Mouse (Mus musculus): ENCODE results near the gene 6030468B19Rik. TPM values are rescaled to one million over a fixed set of nuclear protein-coding genes. Genes with fewer than 3 reads are reported as not detected.

The 6030468B19Rik gene
- polyA plus RNA-seq, 1 experiment = not detected

DNA sequence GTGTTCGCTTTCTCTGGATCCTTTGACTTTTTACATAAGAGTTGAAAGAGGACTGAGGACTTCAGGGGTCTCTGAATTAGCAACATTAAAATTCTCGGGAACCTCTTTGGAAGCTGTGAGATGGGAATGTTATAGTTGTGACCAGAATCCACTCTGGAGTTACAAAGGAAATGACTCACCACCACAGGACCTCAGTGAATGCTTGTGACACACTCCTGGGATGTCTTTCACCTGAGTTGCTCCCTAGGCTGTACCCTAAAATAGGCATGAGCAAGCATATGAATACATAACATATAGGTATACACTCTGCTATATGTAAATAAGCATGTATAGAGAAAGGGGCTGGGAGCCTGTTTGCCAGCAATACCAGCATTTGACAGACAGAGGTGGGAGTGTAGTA is 46.0 kb downstream of the 6030468B19Rik start:
- Histone ChIP-seq H3K27ac (replicated peaks; ENCODE audit: low read depth, low read length) (no peak overlapping the region), H3K4me1 (ENCODE audit: control insufficient read depth, insufficient read depth, insufficient read length, low read length) (no peaks in the 10 kb centered on the region; the same call in 1 of the 2 replicates), H3K4me3 (ENCODE audit: insufficient read depth, low read depth, low read length) (no peak overlapping the region)

- Histone ChIP-seq H3K4me1 (ENCODE audit: control insufficient read depth, insufficient read depth, insufficient read length, low read length) (no peaks in the 10 kb centered on the region; the same call in 1 of the 2 replicates), H3K27ac (replicated peaks; ENCODE audit: low read depth, low read length) (no peak overlapping the region), H3K4me3 (ENCODE audit: insufficient read depth, low read depth, low read length) (no peak overlapping the region)
Measured at GRCm38 (mm10) chr11:117844997-117845396, 47.5 kb downstream of the 6030468B19Rik start.

DNA sequence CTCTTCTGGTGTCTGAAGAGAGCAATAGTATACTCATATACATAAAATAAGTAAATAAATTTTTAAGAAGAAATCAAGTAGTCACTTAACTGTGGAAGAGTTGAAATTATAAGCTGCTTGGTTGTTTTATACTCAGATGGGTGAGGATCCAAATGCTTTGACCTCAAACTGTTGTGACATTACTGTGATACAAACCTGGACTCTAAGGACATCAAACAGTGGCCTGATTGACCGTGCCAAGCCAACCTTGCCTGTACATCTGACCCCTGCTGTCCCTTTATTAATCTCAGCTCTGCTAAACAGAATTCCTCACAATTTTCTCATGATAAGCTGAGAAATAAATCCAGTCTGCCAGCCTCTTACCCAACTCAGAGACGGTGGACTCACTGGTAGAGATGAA is 48.2 kb downstream of the 6030468B19Rik start:
- Histone ChIP-seq H3K4me1 (ENCODE audit: control insufficient read depth, insufficient read depth, insufficient read length, low read length) (no peaks in the 10 kb centered on the region; the same call in 1 of the 2 replicates), H3K4me3 (ENCODE audit: insufficient read depth, low read depth, low read length) (no peak overlapping the region), H3K27ac (replicated peaks; ENCODE audit: low read depth, low read length) (no peak overlapping the region)

GRCm38 (mm10) chr11:117846640-117847039 is 49.2 kb downstream of the 6030468B19Rik start:
- no peak overlapping the region for H3K27ac ChIP-seq (replicated peaks; ENCODE audit: low read depth, low read length)
- H3K4me3 ChIP-seq (ENCODE audit: insufficient read depth, low read depth, low read length) = no peak overlapping the region
- no peaks in the 10 kb centered on the region; the same call in 1 of the 2 replicates for H3K4me1 ChIP-seq (ENCODE audit: control insufficient read depth, insufficient read depth, insufficient read length, low read length)

DNA sequence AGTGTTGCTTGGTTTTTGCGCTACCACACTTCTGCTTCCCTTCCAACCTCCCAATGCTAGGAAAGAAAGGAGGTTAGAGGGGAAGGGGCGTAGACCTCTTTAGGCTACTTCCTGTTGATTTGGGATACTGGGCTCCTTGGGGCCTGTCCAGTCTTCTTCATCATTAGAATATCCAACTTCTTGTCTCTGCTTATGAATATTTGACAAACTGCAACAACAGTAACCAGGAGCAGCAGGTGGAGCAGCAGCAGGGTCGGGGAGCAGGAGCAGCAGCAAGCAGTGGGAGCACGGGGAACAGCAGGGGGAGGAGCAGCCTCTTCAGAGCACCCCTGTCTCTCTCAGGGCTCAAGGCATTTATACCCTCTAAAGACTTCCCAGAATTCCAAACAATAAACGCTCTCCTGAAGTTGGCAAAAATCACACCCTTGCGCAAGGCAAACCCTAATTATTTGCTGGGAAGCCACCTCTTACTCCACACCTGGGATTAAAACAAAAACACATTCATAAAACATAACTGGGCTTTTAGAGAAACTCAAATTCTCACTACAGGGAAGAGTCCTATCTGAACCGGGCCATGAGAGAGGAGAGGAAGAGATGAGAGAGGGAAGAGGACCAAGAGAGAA is 50.2 kb downstream of the 6030468B19Rik start:
- Histone ChIP-seq H3K4me1 (ENCODE audit: control insufficient read depth, insufficient read depth, insufficient read length, low read length) (no peaks in the 10 kb centered on the region; the same call in 1 of the 2 replicates), H3K4me3 (ENCODE audit: insufficient read depth, low read depth, low read length) (peak overlapping the region; percentile 92), H3K27ac (replicated peaks; ENCODE audit: low read depth, low read length) (peak overlapping the region; percentile 71)

DNA sequence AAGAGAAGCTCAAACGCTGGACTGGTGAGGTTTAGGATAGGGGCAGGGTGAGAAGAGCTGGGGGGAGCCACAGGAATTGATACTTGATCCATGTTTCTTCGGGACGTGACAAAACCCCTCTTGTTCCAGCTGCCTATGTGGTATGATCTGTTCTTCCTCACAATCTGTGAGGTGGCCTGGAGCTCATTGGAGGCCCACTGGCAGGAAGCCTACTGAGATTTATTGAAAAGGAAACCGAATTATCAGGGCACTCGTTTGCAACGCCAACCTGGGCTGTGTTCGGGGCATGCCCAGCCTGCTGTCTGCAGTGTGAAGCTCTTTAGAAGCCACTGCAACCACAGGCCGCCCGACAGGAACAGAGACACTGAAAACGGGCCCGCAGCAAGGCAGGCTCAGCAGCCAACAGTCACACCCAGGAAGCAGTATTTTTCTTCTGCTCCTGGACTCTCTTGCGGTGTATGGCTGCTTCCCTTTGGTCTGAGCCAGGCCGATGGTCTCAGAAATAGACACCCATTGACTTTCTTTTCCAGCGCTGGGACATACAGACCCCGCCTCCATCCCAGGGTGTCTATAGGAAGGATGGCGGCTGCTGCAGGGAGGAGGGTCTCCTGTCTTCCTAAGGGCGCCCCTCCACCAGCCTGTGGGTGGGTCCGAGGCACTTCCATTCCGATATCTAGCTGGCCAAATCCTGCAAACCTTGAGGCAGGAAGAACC is 51.0 kb downstream of the 6030468B19Rik start:
- Histone ChIP-seq H3K4me1 (ENCODE audit: control insufficient read depth, insufficient read depth, insufficient read length, low read length) (no peaks in the 10 kb centered on the region; the same call in 1 of the 2 replicates), H3K27ac (replicated peaks; ENCODE audit: low read depth, low read length) (peak overlapping the region; percentile 71), H3K4me3 (ENCODE audit: insufficient read depth, low read depth, low read length) (peak overlapping the region; percentile 92)

DNA sequence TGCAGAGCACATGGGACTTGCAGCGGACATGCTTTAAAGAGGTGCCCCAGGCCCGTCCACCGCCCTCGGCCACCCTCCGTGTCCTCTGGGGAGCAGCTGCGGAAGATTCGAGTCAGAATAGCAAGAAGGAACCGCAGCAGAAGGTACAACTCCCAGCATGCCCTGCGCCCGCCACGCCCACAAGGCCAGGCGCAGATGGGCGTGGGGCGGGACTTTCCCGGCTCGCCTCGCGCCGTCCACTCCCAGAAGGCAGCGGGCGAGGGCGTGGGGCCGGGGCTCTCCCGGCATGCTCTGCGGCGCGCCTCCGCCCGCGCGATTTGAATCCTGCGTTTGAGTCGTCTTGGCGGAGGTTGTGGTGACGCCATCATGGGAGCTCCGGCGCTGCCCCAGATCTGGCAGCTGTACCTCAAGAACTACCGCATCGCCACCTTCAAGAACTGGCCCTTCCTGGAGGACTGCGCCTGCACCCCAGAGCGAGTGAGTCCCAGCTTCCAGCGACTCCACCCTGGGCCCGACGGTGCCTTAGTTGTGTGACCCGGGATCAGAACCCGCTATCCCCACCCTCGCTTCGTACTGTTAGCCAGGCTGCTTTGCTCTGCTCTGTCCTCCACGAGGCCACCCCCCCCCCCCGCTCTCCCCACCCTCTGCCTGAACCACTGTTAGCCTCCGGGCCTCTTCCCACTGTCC is 51.7 kb downstream of the 6030468B19Rik start, which contains the start of gene Birc5:
Gene Birc5, plus strand, starts transcription at position 267 of the 687 bp plus-strand sequence.
- Histone ChIP-seq H3K4me1 (ENCODE audit: control insufficient read depth, insufficient read depth, insufficient read length, low read length) (no peaks in the 10 kb centered on the region; the same call in 1 of the 2 replicates), H3K27ac (replicated peaks; ENCODE audit: low read depth, low read length) (peak within 1 kb of the TSS; percentile 71), H3K4me3 (ENCODE audit: insufficient read depth, low read depth, low read length) (peak within 1 kb of the TSS; percentile 92)

DNA sequence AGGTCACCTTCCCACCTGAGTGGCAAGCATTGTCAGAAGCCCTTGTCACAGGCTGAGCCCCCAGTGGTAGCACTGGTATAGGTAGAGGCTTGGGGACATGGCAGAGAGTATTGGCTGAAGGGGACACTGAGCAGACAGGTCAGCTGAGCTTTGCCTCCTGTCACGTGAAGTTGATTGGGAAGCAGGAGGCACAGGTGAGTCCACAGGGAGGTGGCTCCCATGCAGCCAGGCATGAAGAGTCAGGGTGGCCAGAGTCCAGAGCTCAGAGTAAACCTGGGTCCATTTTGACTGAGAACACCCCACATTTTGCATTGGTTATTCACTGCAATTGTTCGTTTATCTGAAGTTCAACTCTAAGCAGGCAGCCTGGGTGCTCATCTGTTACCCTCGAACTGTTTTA is 55.4 kb downstream of the 6030468B19Rik start:
- Histone ChIP-seq H3K27ac (replicated peaks; ENCODE audit: low read depth, low read length) (no peak overlapping the region), H3K4me1 (ENCODE audit: control insufficient read depth, insufficient read depth, insufficient read length, low read length) (no peaks in the 10 kb centered on the region), H3K4me3 (ENCODE audit: insufficient read depth, low read depth, low read length) (no peak overlapping the region)

DNA sequence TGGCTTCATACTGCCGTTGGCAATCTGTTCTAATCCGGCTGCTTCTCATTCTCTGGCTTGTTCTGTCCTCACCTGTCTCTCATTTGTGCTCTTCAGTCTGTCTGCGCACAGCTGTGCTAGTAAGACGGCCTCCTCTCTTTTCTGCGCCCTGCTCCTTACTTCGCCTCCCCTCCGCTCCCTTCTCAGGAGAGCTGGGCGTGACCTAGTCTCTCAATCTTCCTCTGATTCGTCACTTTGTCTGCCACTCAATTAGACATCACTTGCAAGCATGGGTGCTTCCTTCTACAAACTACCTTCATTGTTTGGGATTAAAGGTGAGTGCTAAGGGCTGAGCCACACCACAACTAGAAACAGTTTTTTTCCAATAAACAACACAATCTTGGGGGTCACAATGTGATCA is 56.8 kb downstream of the 6030468B19Rik start:
- H3K4me1 ChIP-seq (ENCODE audit: control insufficient read depth, insufficient read depth, insufficient read length, low read length) = no peaks in the 10 kb centered on the region
- H3K27ac ChIP-seq (replicated peaks; ENCODE audit: low read depth, low read length) = no peak overlapping the region
- no peak overlapping the region for H3K4me3 ChIP-seq (ENCODE audit: insufficient read depth, low read depth, low read length)

GRCm38 (mm10) chr11:117855360-117855759 is 57.9 kb downstream of the 6030468B19Rik start:
- Histone ChIP-seq H3K27ac (replicated peaks; ENCODE audit: low read depth, low read length) (no peak overlapping the region), H3K4me3 (ENCODE audit: insufficient read depth, low read depth, low read length) (no peak overlapping the region), H3K4me1 (ENCODE audit: control insufficient read depth, insufficient read depth, insufficient read length, low read length) (no peaks in the 10 kb centered on the region)

- no peaks in the 10 kb centered on the region for H3K4me1 ChIP-seq (ENCODE audit: control insufficient read depth, insufficient read depth, insufficient read length, low read length)
- no peak overlapping the region for H3K4me3 ChIP-seq (ENCODE audit: insufficient read depth, low read depth, low read length)
- H3K27ac ChIP-seq (replicated peaks; ENCODE audit: low read depth, low read length) = no peak overlapping the region
Measured at GRCm38 (mm10) chr11:117855975-117856374, 58.5 kb downstream of the 6030468B19Rik start.

Other genes starting within 250 kb of the 6030468B19Rik start
- 3.6 and 4.2 TPM in 2 replicates for gene Tnrc6c, start 143.4 kb upstream of the 6030468B19Rik start, polyA plus RNA-seq (2012; ENCODE audit: insufficient read depth, insufficient read length, missing spikeins)
- 0.88 TPM in 1 of 2 replicates, not detected in the other for gene Tmc8, start 15.6 kb upstream of the 6030468B19Rik start, polyA plus RNA-seq (2012; ENCODE audit: insufficient read depth, insufficient read length, missing spikeins)
- gene Tmc6, start 15.5 kb upstream of the 6030468B19Rik start, polyA plus RNA-seq (2012; ENCODE audit: insufficient read depth, insufficient read length, missing spikeins) = 3.7 and 7.2 TPM in 2 replicates
- not detected in 2 replicates for gene Gm20708, start 12.0 kb downstream of the 6030468B19Rik start, polyA plus RNA-seq (2012; ENCODE audit: insufficient read depth, insufficient read length, missing spikeins)
- gene Syngr2, start 12.0 kb downstream of the 6030468B19Rik start, polyA plus RNA-seq (2012; ENCODE audit: insufficient read depth, insufficient read length, missing spikeins) = 30.4 and 30.5 TPM in 2 replicates
- gene Afmid, start 28.3 kb downstream of the 6030468B19Rik start, polyA plus RNA-seq (2012; ENCODE audit: insufficient read depth, insufficient read length, missing spikeins) = 1.7 and 1.8 TPM in 2 replicates
- gene Tk1, start 28.4 kb downstream of the 6030468B19Rik start, polyA plus RNA-seq (2012; ENCODE audit: insufficient read depth, insufficient read length, missing spikeins) = not detected in 2 replicates
- gene Birc5, start 51.6 kb downstream of the 6030468B19Rik start, polyA plus RNA-seq (2012; ENCODE audit: insufficient read depth, insufficient read length, missing spikeins) = 1.1 TPM in 1 of 2 replicates, not detected in the other
- gene Tmem235, start 63.1 kb downstream of the 6030468B19Rik start, polyA plus RNA-seq (2012; ENCODE audit: insufficient read depth, insufficient read length, missing spikeins) = not detected in 2 replicates
- 4.7 and 8.3 TPM in 2 replicates for gene Tha1, start 75.8 kb downstream of the 6030468B19Rik start, polyA plus RNA-seq (2012; ENCODE audit: insufficient read depth, insufficient read length, missing spikeins)
- gene Socs3, start 172.4 kb downstream of the 6030468B19Rik start, polyA plus RNA-seq (2012; ENCODE audit: insufficient read depth, insufficient read length, missing spikeins) = 2.5 and 6.6 TPM in 2 replicates
- gene Pgs1, start 188.6 kb downstream of the 6030468B19Rik start, polyA plus RNA-seq (2012; ENCODE audit: insufficient read depth, insufficient read length, missing spikeins) = 13.1 and 15.3 TPM in 2 replicates